Mouse (Mus musculus): ENCODE data around the gene Lhx8.

DNA sequence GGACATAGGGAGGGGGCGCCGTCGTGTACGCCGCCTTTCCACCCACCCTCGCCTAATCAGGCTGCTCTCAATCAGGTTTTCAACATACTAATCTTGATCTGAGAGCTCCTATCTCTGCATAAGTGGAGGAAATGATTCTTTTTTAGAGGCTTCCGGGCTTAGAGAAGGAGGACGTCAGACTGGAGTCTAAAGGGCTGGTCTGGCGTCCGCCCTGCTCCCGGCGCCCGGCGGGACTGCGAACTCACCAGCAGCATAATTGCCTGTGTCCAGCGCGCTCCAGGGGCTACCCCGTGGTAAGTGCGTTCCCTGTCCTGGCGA, 1.7 kb upstream of the Lhx8 start:
- TF ChIP-seq HCFC1 (IDR thresholded peaks at IDR 0.05; ENCODE audit: borderline replicate concordance, insufficient read depth, low read length) (no peak), MAFK (IDR thresholded peaks at IDR 0.05; ENCODE audit: insufficient read depth, low read depth, low read length) (no peak), ZC3H11A (IDR thresholded peaks at IDR 0.05; ENCODE audit: borderline replicate concordance, low read depth, low read length) (no peak), CHD2 (IDR thresholded peaks at IDR 0.05; ENCODE audit: low read depth, low read length) (no peak)
